In the genomic region with DNA sequence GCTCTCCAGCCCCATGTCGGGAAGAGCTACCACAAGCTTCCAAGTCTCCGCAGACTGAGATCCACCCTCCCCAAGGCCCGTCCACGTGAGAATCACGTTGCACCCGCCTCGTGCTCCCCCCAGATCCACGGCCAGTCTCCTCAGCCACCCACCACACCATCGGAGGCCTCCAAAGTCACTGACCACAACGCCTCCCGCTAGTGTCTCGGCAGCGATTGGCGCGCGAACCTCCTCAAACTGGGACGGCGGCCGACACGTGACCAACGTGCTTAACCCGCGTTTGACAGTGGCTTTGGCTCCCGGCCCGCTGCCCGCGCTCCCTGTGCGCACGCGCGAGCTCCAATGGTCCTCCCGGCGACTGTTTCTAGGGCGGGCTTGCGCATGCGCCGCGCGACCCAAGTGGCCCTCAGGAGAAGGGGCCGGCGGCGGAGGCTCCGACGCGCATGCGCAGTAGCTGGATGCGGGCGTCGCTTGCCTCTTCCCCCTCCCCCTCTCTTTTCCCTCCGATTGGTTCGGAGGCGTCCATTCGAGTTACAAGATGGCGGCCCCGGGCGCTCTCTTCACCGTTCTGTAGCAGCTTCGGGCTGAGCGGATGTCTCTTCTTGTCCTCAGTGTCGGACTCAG, we compare ENCODE assay signal across 8 mouse cellular contexts. TPM values are rescaled to one million over a fixed set of nuclear protein-coding genes. Genes with fewer than 3 reads are reported as not detected.
DNase-seq lines count a peak whose midpoint lies in the region; ATAC-seq and TF ChIP-seq lines count a peak whose summit lies in the region.

Gene Nup50 (plus strand): TSS at position 528 of the 624 bp plus-strand sequence.

- TF ChIP-seq POLR2A in olfactory bulb, adult 2 months (IDR thresholded peaks at IDR 0.05; ENCODE audit: insufficient read depth, low read depth, low read length) = peak; percentile 66
- peak; percentile 74; the same call in 1 of the 2 replicates for TF ChIP-seq POLR2A in thymus, adult 2 months (IDR thresholded peaks at IDR 0.05; ENCODE audit: control insufficient read depth, extremely low read depth, insufficient read depth, low read length, poor library complexity)

- DNase-seq in G1E (ENCODE audit: low spot score) = peak; percentile 96
- peak; percentile 100 for DNase-seq in cerebellum, adult 18-20 months
- peak; percentile 100 for DNase-seq in heart, postnatal 36 days
- DNase-seq in layer of hippocampus, adult 2 months (ENCODE audit: low spot score in 2 of 2) = peak; percentile 99 to 100
- DNase-seq in lung, embryonic 14.5 days = peak; percentile 100
- peak; percentile 97 for DNase-seq in thymus, adult 2 months

- intact Hi-C loops in heart, postnatal 36 days (cut with DNase I) = loop anchor here (2.0 kb wide), 1 partner anchor 70 kb away; no protein-coding TSS in a partner anchor

- peak; percentile 87 for ATAC-seq in G1E (ENCODE audit: extremely low read depth, insufficient number of reproducible peaks, low FRiP score, poor library complexity, severe bottlenecking)
- ATAC-seq in forebrain, embryonic 16.5 days = peak; percentile 90
- ATAC-seq in lung, embryonic 14.5 days (ENCODE audit: insufficient read depth) = peak; percentile 92

- H3K36me3 ChIP-seq in G1E (replicated peaks) = peaks cover 50% of the 10 kb centered on the region
- 0 out of 2 replicates have a peak, but pooled peaks cover 2% of the 10 kb centered on the region for H3K36me3 ChIP-seq in forebrain, embryonic 16.5 days (ENCODE audit: control insufficient read depth, insufficient read depth)
- H3K36me3 ChIP-seq in lung, embryonic 14.5 days (ENCODE audit: insufficient read depth) = peaks cover 14% of the 10 kb centered on the region
- peaks cover 7% of the 10 kb centered on the region for H3K36me3 ChIP-seq in thymus, adult 2 months (ENCODE audit: control insufficient read depth, insufficient read depth, low read length)

- under 1% methylated on average over 49 of the region's 60 CpGs for WGBS in forebrain, embryonic 16.5 days
- WGBS in lung, embryonic 14.5 days = under 1% methylated on average over 60 of the region's 60 CpGs
- under 1% methylated on average over 60 of the region's 60 CpGs for WGBS in olfactory bulb, adult 2 months
- under 1% methylated on average over 60 of the region's 60 CpGs for WGBS in thymus, adult 2 months

- H3K4me2 ChIP-seq in forebrain, embryonic 16.5 days (ENCODE audit: low read length) = peak within 1 kb of the TSS; percentile 85
- peak within 1 kb of the TSS; percentile 83 for H3K4me2 ChIP-seq in lung, embryonic 14.5 days

- peak within 1 kb of the TSS; percentile 94 for H3K27ac ChIP-seq in forebrain, embryonic 16.5 days (ENCODE audit: low read length)
- peak within 1 kb of the TSS; percentile 98 for H3K27ac ChIP-seq in layer of hippocampus, adult 2 months
- peak within 1 kb of the TSS; percentile 97 for H3K27ac ChIP-seq in lung, embryonic 14.5 days (ENCODE audit: low read depth)
- peak within 1 kb of the TSS; percentile 86 for H3K27ac ChIP-seq in olfactory bulb, adult 2 months (ENCODE audit: insufficient read depth, low read depth, low read length)
- H3K27ac ChIP-seq in thymus, adult 2 months (ENCODE audit: control insufficient read depth, insufficient read depth, low read length) = peak within 1 kb of the TSS; percentile 69

- no peaks in the 10 kb centered on the region for H3K9me3 ChIP-seq in G1E (replicated peaks)
- H3K9me3 ChIP-seq in forebrain, embryonic 16.5 days (ENCODE audit: control insufficient read depth, low read length) = no peaks in the 10 kb centered on the region
- no peaks in the 10 kb centered on the region for H3K9me3 ChIP-seq in lung, embryonic 14.5 days (ENCODE audit: low read depth, low read length)

- H3K4me3 ChIP-seq in G1E (ENCODE audit: low read depth, low read length) = peak within 1 kb of the TSS; percentile 96
- peak within 1 kb of the TSS; percentile 83 for H3K4me3 ChIP-seq in forebrain, embryonic 16.5 days (replicated peaks; ENCODE audit: low read length)
- H3K4me3 ChIP-seq in layer of hippocampus, adult 2 months = peak within 1 kb of the TSS; percentile 86
- peak within 1 kb of the TSS; percentile 98 for H3K4me3 ChIP-seq in lung, embryonic 14.5 days (ENCODE audit: low read depth, low read length)
- H3K4me3 ChIP-seq in olfactory bulb, adult 2 months (ENCODE audit: insufficient read depth, low read depth, low read length) = peak within 1 kb of the TSS; percentile 87
- H3K4me3 ChIP-seq in thymus, adult 2 months (ENCODE audit: control insufficient read depth, insufficient read depth, low read length) = peak within 1 kb of the TSS; percentile 64

- H3K27me3 ChIP-seq in G1E (ENCODE audit: insufficient read depth, low read length) = no peaks in the 10 kb centered on the region
- no peaks in the 10 kb centered on the region for H3K27me3 ChIP-seq in forebrain, embryonic 16.5 days (replicated peaks; ENCODE audit: control insufficient read depth, insufficient read depth, low read length)
- no peaks in the 10 kb centered on the region for H3K27me3 ChIP-seq in lung, embryonic 14.5 days (ENCODE audit: insufficient read depth, low read length)
- no peaks in the 10 kb centered on the region for H3K27me3 ChIP-seq in thymus, adult 2 months (ENCODE audit: control insufficient read depth, insufficient read depth, low read length)

- no peak for TF ChIP-seq CTCF in G1E (IDR thresholded peaks at IDR 0.05; ENCODE audit: low read depth, low read length)
- no peak for TF ChIP-seq CTCF in layer of hippocampus, adult 2 months (conservative IDR thresholded peaks at IDR 0.05)
- peak; percentile 3; the same call in 1 of the 2 replicates for TF ChIP-seq CTCF in lung, embryonic 14.5 days (IDR thresholded peaks at IDR 0.05; ENCODE audit: low read depth)
- TF ChIP-seq CTCF in olfactory bulb, adult 2 months (IDR thresholded peaks at IDR 0.05; ENCODE audit: insufficient read depth, low read depth, low read length) = no peak
- peak; percentile 24; the same call in 1 of the 2 replicates for TF ChIP-seq CTCF in thymus, adult 2 months (IDR thresholded peaks at IDR 0.05; ENCODE audit: borderline replicate concordance, control insufficient read depth, extremely low read depth, insufficient read depth, low read length, poor library complexity)

- H3K9ac ChIP-seq in forebrain, embryonic 16.5 days (replicated peaks; ENCODE audit: low read depth, low read length) = peak within 1 kb of the TSS; percentile 94
- H3K9ac ChIP-seq in lung, embryonic 14.5 days = peak within 1 kb of the TSS; percentile 95

- peaks cover 38% of the 10 kb centered on the region for H3K4me1 ChIP-seq in G1E (ENCODE audit: insufficient read depth, low read depth, low read length)
- H3K4me1 ChIP-seq in forebrain, embryonic 16.5 days (replicated peaks; ENCODE audit: control insufficient read depth, insufficient read depth, low read length) = peaks cover 28% of the 10 kb centered on the region
- H3K4me1 ChIP-seq in lung, embryonic 14.5 days (ENCODE audit: insufficient read depth) = peaks cover 9% of the 10 kb centered on the region; the same call in 1 of the 2 replicates
- no peaks in the 10 kb centered on the region; the same call in 1 of the 2 replicates for H3K4me1 ChIP-seq in olfactory bulb, adult 2 months (ENCODE audit: control insufficient read depth, insufficient read depth, low read length)
- H3K4me1 ChIP-seq in thymus, adult 2 months (replicated peaks; ENCODE audit: control insufficient read depth, insufficient read depth, low read length) = peaks cover 2% of the 10 kb centered on the region; the same call in 1 of the 2 replicates

RNA-seq across cellular contexts. Expression of gene Nup50, which starts in this region (rescaled TPM):
- 67.4 and 69.8 TPM in 2 replicates for total RNA-seq in G1E (2014; fragmentation: Nextera tagmentation)
- total RNA-seq in G1E (2017) = 73.8 and 88.6 TPM in 2 replicates
- 12.6 and 19.8 TPM in 2 replicates for polyA plus RNA-seq in G1E (2012)
- 30.1 and 34.3 TPM in 2 replicates for polyA plus RNA-seq in forebrain, embryonic 16.5 days (2015; fragmentation: Nextera tagmentation; extraction: Ambion mirVana)
- 10 to 100 TPM; 14.9 to 17.2 TPM for total RNA-seq in heart, postnatal 36 days (2021)
- total RNA-seq in layer of hippocampus, adult 2 months (2021) = 10 to 100 TPM; 32.0 to 33.3 TPM
- polyA plus RNA-seq in lung, embryonic 14.5 days (2014; fragmentation: Nextera tagmentation; extraction: Ambion mirVana) = 44.5 and 48.2 TPM in 2 replicates
- polyA plus RNA-seq in olfactory bulb, adult 2 months (2012; ENCODE audit: insufficient read depth, insufficient read length, low replicate concordance, missing spikeins) = 69.3 TPM in 1 of 2 replicates, not detected in the other
- polyA plus RNA-seq in thymus, adult 2 months (2012; rRNA removed) = 17.7 and 20.0 TPM in 2 replicates

Comparison
In these comparisons a context has a peak if more than half of its experiments do, and no peak if none do; other contexts are left out.
1. Peak in every context shown above with its lines: DNase-seq, ATAC-seq, H3K4me3 ChIP-seq and H3K27ac ChIP-seq.
2. CTCF ChIP-seq: peak in lung, embryonic 14.5 days (single experiment) and thymus, adult 2 months (single experiment); none in G1E (single experiment), layer of hippocampus, adult 2 months (single experiment) and olfactory bulb, adult 2 months (single experiment).